Mouse (Mus musculus) activated CD4-positive, CD25-positive, alpha-beta regulatory T cell, adult 4 months (primary cell): Measurements from ENCODE around the gene Ccer2. TPM values are rescaled to one million over a fixed set of nuclear protein-coding genes. Genes with fewer than 3 reads are reported as not detected.
A peak's percentile ranks its signal among the peaks of the same experiment; 100 is the strongest.

Source experiments
- ATAC-seq: one replicate; pipeline ENCODE4 v1.8.0; 2017
- polyA plus RNA-seq, 2 experiments: library from polyadenylated mRNA; unstranded; fragments of 100-300 nt; shearing (Covaris generic); gene quantifications; one replicate each; pipeline ENCODE4 v1.2.1; 2017

Ccer2 gene
- polyA plus RNA-seq, 2 experiments from 2014 or later: not detected

DNA sequence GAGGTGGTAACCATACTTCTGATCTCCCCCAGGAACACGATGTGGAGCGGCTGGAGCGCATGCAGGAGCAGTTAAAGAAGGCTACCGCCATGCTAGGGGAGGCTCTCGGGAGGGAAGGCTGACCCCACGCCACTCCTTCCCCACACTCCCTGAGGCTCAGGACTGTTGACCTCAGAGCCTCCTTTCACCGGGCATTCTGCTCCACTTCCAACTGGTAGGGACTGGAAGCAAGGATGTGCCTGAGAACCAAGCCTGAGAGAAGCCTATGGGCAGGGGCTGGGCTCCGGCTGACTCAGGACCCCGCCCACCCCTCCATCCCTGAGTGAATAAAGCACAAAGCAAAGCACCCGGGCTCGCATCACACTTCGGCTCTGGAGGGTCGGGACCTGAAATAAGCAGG is 2.6 kb downstream of the Ccer2 start:
- ATAC-seq: no peak

DNA sequence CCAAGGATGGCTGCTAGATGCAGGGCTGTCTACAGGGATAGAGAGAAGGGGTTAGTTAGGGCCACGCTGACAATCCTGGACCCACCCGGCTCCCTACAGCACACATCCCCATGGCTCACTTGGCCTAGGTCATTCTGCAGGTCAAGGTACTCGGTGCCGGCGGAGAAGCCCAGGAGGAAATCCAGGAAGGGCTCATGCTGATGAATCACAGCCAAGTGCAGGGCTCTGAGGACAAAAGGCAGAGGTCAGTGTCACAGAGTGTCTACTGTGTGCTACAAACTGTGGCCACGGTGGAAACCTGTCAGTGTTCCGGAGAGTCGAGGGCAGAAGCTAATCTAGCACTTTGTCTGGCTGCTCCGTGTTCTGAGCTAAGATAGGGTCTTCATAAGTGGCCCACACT is 5.9 kb downstream of the Ccer2 start:
- no peak for ATAC-seq

DNA sequence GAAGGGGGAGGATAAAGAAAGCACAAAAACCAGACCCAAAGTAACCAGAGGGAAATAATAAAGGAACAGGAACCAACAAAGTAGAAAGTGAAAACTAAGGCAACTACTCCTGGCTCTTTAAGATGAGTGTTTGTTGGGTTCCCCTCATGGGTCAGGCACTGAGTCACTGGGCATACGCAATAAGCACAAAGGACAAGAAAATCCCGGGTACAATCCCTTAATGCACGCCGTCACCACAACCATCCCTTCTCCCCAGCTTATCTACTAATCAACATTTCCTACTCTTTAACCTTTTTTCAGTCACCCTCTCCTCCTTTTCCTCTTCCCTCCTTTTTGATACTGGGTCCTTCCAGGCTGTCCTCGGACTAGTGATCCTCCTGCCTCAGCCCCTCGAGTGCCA is 9.2 kb downstream of the Ccer2 start:
- no peak for ATAC-seq

DNA sequence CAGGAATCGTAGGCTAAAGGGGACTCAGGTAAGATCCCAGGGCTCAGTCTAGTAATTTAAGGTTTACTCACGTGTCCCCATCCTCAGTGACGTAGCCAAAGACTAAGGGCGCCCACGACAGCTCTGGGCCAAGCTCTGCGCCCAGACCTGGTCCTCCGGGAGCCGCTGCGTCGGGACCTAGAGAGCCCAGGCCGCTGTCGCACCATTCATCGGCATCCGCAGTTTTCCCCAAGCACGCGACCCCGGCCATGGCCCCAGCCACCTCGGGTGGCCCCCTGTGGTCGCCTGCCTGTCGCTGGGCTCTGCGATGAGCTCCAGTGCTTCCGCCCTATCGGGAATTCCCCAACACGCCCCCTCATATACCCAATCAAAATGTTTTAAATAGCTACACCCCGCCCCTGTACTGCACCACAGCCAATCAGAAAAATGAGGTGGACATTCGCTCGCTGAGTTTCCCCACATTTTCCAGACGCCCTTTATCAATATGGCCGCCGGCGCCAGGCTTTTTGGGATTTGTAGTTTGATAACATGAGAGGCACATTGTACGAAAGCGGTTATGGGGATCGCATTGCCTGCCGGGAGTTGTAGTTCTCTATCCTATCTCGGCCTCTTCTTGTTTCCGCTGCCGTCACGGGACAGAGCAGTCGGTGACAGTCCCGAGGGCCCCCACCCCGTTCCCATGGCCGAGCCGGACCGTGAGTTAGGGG is 10.4 kb downstream of the Ccer2 start, which contains the start of gene Sirt2:
Gene Sirt2 (plus strand): TSS at position 563 of the 707 bp plus-strand sequence.
- peak; percentile 96 for ATAC-seq

DNA sequence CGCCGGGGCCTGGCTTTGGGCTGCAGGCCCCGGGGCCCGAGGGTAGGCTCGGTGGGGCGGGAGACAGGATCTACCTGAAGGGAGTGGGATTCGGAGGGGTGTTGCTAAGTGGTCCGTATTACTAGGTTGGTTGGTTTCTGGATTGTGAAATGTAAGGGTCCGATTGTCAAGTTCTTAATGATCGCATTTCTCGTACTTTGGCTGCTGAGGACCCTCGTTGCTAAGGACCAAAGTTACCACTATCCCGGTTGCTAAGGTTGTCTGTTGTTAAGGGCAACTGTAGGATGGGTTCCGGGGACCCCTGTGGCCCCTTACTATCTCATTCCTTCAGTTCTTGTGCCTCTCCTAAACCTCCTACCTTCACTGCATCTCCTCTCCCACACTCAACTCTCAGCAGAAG is 10.9 kb downstream of the Ccer2 start:
- ATAC-seq: no peak

DNA sequence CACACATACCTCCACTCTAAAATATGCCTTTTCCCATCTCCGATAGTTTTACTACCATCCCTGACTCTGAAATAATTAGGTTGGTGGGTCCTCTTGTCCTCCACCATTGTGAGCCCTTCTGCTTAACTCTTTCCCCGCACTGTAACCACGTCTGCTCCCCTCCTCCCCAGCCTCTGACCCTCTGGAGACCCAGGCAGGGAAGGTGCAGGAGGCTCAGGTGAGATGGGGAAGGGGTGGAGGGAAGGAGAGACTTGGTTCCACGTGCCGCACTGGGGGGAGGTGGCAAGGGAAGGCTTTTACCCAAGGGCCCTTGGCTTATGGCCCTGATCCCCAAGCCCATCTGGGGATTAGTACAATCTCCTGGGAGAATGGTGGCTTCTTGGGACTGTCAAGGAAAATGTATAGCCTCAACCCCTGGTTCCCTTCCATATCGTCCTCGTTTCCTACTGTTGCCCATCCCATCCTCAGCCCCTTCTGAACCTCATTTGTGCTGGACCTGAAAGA is 11.5 kb downstream of the Ccer2 start, which contains the start of gene Nfkbib:
Gene Nfkbib (minus strand): TSS at position 51 of the 504 bp plus-strand sequence.
- no peak for ATAC-seq

DNA sequence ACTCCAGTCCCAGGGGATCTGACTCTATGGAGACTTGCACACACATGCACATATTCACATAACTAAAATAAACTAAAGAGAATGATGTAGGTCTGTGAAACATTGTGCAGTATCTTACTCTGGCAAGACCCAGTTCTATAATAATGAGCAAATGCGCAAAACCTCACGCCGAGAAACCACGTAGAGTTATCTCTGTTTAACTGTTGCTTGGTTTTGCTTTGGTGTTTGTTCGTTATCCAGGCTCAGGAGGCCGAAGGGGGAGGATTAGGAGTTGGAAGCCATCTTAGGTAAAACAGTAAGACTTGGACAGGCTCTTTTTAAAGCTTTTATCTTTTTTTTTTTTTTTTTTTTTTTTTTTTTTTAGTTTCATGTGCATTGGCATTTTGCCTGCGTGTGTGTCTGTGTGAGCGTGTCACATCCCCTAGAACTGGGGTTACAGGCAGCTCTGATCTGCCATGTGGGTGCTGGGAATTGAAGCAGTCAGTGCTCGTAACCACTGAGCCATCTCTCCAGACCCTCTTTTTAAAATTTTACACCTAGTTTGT is 13.5 kb downstream of the Ccer2 start:
- no peak for ATAC-seq

DNA sequence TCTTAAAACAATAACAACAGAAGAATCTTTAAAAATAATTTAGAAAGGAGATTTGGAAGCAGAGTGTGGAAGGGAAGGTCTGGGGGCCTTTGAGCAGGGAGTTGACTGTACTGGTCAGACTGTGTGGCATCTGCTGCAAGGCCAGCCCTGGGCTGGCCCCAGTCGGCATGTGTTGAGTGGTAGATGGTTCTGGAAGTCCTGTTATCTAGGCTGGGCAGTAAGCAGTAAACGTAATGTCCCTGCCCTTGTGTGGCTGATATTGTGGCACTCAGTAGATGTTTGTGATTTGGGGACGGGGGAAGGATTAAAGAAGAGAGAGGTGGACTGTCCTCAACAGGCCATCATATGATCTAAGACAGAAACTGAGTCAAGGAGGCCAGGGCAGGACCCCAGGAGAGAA is 14.3 kb downstream of the Ccer2 start:
- ATAC-seq: no peak

DNA sequence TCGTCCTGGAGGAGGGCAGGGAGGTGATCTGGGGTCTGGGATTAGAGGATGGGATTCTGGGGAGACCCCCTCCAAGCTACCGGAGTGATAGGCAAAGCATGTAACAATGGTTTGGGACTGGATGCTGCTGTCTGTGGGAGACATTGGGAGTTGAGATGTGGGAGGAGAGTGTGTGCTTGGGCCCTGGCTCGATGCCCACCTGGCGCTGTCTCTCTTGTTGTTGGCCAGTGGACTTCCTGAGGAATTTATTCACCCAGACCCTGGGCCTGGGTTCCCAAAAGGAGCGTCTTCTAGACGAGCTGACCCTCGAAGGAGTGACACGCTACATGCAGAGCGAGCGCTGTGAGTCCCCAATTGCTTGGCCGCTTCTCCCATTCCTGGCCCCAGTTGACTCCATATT is 15.9 kb downstream of the Ccer2 start:
- ATAC-seq: no peak

DNA sequence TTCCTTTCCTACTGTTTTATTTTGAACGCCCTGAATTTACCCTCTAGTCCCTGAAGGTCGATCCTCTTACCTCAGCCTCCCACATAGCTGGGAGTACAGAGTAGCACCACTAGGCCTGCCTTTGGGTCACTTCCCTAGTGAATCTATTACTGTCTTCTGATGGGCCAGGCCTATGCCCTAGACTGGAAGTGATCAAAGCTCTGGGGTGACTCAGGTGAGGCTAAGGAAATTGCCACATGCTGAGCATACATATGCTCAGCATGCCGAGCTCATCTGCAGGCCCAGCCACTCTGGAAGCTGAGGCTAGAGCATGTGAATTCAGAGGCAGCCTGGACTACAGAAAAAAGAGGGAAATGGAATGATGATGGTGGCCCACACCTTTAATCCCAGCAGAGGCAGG is 17.2 kb downstream of the Ccer2 start:
- no peak for ATAC-seq

DNA sequence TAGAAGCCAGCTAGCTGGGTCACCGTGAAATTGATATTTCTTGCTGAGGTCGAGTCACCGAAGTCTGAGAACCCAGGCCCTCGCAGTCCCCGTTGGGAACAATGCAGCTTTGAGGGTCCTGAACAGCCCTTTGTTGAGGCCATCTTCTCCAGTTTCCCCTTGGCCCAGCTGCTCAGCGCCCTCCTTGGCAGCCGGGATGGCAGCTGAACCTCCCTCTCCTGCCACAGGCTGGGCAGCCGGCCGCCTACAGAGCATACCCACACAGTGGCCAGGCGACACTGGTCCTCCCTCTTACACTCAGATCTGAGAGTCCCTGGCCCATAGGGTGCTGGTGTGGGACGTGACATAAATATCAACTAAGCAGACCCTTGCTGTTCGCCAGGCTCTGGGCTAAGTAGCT is 18.2 kb downstream of the Ccer2 start:
- no peak for ATAC-seq

DNA sequence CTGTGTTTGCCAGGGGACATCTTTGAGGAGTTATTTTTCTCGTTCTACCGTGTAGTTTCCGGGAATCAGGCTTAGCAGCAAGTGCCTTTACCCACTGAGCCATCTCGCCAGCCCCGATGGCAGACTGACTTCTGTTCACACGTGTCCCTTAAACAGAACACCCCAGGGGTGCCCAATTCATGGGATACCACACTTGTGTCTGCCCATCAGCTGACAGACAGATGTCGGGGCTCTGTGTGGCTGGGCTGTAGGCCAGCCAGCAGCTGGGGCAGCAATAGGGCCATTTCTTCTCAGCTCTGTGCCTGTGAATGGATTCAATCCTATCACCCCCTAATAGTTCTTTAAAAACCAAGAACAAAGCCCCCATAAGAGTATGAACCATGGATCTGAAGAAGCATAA is 19.2 kb downstream of the Ccer2 start:
- no peak for ATAC-seq

DNA sequence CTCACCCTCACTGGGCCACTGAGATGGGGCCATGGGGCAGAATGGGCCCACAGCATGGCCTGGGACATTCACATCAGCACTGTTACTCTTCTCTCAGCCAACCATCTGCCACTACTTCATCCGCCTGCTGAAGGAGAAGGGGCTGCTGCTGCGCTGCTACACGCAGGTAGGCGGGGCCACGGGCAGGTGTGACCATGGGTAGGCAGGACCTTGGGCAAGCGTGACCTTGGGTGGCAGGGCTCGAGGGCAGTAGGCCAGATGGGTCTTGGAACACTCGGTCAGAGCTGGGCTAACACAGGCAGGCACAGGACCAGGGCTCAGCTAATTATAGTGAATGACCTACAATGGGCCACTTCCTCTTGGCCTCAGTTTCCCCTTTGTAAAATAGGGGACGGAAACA is 22.9 kb downstream of the Ccer2 start:
- no peak for ATAC-seq

DNA sequence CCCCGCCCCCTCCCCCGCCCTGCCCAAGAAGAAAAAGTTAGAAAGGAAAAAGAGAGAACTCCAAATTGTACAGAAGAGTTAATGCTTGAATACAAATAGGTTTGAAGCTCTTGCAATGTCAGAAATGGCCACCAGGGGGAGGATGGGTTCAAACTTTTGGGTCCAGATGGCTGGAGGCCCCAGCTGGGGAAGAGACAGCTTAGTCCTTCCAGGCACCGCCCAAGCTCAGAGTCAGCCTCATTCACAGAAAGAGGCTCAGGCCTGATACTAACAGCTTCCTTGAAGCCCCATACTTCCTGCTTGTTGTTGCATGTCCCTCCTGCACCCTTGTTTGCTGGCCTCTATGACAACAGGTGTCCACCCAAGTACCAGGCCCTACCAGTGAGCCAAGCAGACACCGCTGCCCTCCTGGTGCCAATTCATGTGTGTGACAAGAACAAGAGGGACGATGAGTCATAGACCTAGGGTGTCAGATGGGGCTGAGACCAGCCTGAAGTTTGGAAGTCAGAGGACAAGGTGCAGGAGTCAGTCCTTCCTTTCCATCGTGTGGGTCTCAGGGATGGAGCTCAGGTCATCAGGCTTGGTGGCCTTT is 24.2 kb downstream of the Ccer2 start:
- ATAC-seq: peak; percentile 21

DNA sequence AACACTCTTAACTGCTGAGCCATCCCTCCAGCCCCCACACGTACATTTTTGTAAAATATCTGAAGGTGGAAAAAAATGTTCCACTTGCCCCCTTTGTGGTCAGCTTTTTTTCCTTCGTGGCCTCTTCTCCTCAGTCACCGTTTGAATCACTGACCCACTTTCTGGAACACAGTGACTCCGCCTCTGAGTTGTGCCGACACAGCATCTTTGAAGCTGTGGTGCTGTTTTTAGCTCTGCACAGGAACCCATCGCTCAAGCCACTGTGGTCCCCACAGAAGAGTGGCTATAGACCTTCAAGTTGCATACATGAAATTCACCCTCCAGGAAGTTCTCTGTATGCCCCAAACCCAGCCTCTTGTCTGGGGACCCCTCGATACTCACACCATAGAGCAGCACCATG is 24.9 kb downstream of the Ccer2 start:
- ATAC-seq: peak; percentile 55

DNA sequence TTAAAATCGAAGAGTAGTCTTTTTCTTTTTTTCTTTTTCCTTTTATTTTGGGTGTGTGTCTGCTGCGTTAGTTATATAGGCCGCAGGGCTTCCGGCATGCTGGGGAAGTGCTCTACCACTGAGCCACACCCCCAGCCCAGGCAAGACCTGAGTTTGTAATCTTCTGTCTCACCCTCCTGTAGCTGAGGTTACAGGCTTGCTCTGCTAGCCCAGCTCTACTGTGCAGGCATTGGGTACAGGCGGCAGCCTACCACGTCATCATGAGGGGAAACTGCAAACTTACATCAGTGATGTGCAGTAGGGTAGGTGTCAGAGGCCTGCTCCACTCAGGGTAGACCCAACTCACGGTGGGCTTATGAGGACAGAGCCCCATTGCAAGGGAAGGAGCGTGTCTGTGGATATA is 25.3 kb downstream of the Ccer2 start:
- ATAC-seq: peak; percentile 92

DNA sequence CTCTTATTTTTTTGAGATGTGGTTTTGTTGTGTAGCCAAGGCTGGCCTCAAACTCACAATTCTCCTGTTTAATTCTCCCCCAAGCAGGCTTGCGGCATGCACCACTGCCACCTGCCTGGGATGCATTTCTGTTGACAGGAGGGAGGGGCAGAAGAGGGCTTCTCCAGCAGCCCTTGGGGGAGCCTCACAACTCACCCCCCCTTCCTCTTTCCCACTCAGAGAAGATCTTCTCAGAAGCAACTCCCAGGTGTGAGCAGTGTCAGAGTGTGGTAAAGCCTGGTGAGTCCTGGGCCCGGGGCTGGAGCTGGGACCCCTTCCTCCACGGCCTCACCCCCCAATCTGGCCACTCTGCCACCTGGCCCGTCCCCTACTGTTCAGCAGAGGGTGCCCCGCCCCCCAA is 29.2 kb downstream of the Ccer2 start:
- no peak for ATAC-seq

DNA sequence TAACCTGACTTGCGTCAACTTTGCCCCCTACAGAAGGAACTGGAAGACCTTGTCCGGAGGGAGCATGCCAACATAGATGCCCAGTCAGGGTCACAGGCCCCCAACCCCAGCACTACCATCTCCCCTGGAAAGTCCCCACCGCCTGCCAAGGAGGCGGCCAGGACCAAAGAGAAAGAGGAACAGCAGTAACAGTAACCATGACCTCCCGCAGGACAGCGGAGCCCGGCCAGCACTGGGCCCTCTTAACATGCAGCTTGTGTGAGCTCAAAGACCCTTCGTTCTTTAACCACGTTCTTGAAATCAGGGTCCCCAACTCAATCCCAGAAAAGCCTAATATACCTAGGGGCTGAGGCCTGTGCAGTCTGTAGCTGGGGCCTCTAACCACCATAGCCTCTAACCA is 31.9 kb downstream of the Ccer2 start:
- ATAC-seq: no peak

DNA sequence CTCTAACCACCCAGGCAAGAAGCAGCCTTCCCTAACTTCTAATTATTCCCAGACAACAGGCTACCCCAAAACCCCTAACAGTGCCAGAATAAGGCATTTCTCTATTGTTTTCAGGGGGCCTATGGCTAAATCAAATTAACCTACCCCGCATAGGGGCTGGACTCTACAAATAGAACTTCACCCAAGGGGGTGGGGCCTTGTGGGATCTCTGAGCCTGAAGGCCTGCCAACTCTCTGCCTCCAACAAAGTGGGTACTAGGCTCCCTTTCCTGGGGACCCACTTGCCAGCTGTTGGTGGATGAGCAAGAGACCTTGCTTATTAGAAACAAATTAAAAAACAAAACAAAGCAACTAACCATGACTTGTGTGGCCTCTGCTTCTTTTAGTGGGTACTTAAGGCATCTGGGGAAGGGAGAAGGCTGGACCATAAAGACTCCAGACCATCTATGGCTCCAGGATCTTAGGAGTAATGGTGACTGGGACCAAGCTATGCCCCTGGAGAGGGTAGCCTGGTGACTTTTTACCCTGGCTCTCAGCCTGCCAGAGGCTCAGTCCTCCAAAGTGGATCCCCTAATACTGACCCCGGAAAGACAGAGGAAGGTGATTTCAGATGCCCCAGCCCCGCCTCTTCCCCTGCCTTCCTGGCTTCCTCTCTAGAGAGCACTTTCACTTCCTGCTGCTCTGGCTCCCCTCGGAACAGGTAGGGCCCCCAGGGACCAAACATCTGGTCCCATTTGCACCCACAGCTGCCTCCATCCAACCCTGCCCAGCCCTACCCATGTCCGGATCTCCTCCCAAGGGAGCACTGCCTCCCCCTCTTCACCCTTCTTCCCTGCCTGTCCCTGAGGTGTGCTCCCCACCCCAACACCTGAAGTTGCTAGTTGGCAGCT is 32.6 kb downstream of the Ccer2 start, which contains the start of gene Rinl:
Gene Rinl (plus strand): TSS at position 663 of the 889 bp plus-strand sequence.
- ATAC-seq: peak; percentile 71

DNA sequence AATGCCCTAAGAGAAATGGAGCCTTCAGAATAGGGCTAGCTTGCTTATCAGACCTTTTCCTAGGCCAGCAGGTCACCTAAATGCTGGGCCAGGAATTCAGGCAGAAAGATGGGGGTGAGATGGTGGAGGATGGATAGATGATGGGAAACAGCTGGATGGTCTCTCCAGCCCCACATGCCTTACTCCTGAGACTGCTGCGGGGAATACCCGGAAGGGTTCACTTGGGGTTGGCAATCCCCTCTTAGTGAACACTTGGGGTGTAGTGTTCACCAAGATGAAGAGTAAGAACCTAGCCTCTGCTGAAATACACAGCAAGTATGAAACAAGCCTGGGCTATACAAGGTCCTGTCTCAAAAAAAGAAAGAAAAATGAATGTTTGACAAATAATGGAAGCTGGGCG is 33.3 kb downstream of the Ccer2 start:
- no peak for ATAC-seq

DNA sequence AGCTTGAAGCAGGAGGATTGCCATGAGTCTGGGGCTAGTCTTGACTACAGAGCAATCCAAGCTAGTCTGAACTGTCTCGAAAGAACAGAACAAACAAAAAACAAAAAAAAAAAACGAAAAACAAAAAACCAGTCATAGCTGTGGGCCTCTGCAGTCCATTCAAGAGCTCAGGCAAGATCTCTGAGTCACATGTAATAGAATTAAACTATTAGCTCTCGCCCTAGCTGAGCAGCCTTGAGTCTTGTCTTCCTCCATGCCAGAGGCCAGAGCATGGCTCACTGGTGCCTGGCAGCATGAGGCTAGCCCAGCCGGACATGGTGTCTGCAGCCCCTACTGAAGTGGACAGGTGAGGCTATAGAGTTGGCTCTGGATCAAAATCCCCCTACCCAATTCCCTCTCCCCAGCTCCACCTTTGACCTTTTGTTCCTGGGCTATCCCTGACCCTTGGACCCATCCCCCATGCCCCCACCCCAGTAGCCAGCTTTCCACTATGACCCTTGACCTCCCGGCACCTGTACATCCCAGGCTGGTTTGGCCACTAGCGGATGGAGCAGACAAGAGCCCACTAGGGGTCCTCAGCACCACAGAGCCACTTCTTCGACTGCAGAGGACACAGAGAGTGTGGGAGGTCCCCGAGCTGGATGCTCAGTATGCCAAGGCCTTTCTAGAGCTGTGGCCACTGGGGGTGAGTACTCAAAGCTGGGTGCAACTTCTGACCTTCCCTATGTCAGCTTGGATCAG is 34.3 kb downstream of the Ccer2 start:
- ATAC-seq: no peak

DNA sequence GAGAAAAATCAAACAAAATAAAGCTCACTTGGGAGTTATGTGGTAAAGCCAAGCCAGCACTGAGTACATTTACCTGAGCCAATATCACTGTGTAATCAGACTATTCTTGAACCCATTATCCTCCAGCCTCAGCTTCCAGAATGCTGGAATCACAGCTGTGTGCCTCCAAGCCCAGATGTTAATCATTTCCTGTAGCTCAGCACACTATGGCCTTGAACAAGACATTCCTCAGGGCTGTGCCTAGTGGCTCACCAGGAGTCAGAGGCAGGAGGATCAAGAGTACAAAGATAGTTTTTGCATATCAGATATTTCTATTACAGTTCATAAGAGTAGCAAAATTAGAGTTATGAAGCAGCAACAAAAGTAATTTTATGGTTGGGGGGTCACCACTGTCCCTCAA is 35.7 kb downstream of the Ccer2 start:
- no peak for ATAC-seq
